Mouse (Mus musculus) inflammation-experienced regulatory T-cells, adult 6 months (primary cell): ENCODE measurements around the gene Slc43a1. TPM values are rescaled to one million over a fixed set of nuclear protein-coding genes. Genes with fewer than 3 reads are reported as not detected.
"Not testable (repeated sequence)": the region's sequence is repeated elsewhere in the genome, so short reads cannot be mapped to it uniquely, and the experiment has no call there.

Source experiments
- ATAC-seq: one replicate; pipeline ENCODE4 v1.8.0; 2017
- polyA plus RNA-seq, 3 experiments: library from polyadenylated mRNA; unstranded; fragments of 100-300 nt; shearing (Covaris generic); gene quantifications; one replicate each; pipeline ENCODE4 v1.2.1; 2017

The Slc43a1 gene
- polyA plus RNA-seq, result 1 to 10 TPM; 1.9 to 9.1 (median 5.9) TPM

- ATAC-seq, result no peak
Measured at GRCm38 (mm10) chr2:84838593-84838949, at the start of gene Slc43a1. Gene Slc43a1 (plus strand): TSS chr2:84838850.

GRCm38 (mm10) chr2:84790418-84790817 is 48.2 kb upstream of the Slc43a1 start:
- ATAC-seq, result no peak

DNA sequence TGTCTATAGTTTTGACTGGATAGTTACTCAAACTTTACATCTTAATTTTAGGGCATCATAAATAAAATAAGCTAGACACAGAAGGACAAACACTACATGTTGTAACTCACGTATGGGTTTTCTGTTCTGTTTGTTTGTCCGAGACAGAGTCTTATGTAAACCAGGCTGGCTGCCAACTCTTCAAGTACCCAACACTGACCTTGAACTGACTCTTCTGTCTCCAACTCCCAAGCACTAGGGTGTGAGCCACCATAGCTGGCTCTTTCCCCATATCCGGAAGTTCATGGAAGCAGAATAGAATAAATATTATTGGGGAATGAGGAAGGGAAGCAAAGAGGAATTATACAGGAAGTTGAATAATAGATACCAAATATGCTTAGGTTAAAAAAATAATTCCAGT is 46.1 kb upstream of the Slc43a1 start:
- ATAC-seq, result no peak

- no peak for ATAC-seq
Measured at GRCm38 (mm10) chr2:84793154-84793553, 45.5 kb upstream of the Slc43a1 start.

- no peak for ATAC-seq
Measured at GRCm38 (mm10) chr2:84793871-84794270, 44.8 kb upstream of the Slc43a1 start.

DNA sequence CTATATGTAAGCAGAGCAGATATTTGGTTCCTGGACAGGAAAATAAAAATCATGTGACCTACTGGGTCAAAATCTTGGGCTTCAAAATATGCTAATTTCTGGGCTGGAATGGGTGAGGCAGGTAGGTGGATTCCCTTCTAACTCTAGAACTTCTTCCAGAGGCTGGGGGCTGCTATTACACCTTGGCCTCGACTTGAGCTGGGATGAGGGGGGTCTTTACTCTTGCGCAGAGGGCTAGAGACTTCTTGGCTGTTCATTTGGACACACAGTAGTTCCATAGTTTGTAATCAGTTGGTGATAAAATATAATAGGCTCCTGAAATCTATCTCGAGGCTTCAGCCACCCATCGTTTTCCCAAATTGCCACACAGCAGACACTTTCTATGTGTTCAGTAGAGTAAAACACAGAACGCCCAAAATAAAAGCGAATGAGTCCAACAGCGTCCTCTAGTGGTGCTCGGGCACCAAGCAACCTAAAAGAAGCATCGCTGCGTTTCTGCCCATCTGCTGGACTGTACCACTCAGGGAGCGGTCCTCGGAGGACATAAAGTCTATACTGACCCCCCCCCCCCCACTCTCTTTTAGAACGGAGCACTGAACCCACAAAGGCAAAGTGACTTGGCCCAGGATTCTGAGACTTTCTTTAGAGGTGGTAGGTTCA is 40.7 kb upstream of the Slc43a1 start:
- peak; percentile 58 for ATAC-seq

- ATAC-seq, result peak; percentile 19
Measured at GRCm38 (mm10) chr2:84798493-84798921, 40.1 kb upstream of the Slc43a1 start, which contains the start of gene Ube2l6. Gene Ube2l6 (plus strand): TSS chr2:84798828.

- peak; percentile 89 for ATAC-seq
Measured at GRCm38 (mm10) chr2:84799041-84799561, 39.5 kb upstream of the Slc43a1 start.

DNA sequence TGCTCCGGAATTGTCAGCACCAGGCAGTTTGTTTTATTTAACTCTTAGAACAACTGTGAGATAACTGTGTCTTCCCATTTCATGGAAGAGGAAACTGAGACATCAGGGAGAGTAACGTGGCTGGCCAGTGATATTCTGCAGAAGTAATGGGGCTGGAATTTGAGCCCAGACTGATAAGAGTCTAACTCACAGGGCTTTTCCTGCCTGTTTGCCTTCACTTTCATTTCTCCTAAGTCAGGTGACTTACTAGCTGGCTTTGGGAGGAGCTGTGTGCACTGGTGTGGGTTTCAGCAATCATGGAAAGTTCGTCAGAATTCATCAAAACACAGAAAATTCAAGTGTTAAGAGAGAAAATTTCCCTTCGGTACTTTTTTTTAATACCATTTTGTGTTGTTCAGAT is 38.3 kb upstream of the Slc43a1 start:
- no peak for ATAC-seq

DNA sequence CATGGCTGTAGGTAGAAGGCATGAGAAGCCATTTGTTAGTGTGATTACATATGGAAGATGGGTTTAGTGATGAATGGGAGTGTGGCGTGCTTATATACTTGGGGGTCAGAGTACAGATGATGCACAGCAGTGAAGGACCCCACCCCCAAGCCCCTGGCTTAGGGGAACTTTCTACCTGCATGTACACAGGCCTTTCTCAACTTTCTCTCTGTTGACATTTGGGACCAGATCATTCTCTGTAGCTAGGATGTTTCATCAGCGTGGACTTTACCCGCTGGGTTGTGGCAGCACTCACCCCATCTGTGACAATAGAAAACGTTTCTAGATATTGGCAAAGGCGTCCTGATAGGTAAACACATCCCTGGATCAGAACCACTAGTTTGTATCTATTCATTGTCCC is 37.4 kb upstream of the Slc43a1 start:
- not testable (repeated sequence) for ATAC-seq

GRCm38 (mm10) chr2:84803963-84804362 is 34.7 kb upstream of the Slc43a1 start:
- ATAC-seq, result no peak

GRCm38 (mm10) chr2:84806546-84806945 is 32.1 kb upstream of the Slc43a1 start:
- no peak for ATAC-seq

- ATAC-seq, result no peak
Measured at GRCm38 (mm10) chr2:84809330-84809729, 29.3 kb upstream of the Slc43a1 start.

DNA sequence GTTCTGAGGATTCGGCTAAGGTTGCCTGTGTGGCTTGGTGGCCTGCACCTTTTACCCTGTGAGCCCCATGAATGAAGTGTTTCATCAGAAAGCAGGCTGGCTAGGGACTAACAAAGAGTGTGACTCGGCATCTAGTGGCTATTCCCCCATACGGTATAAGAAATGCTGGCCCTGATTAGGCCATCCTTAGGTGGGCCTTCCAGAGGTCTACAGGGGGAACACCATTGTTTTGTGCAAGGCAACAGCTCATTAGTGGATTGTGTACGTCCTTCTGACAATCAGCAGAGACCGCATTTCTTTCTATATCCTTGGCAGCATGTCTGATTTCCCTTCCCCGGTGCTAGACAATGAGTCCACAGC is 28.1 kb upstream of the Slc43a1 start:
- ATAC-seq, result no peak

DNA sequence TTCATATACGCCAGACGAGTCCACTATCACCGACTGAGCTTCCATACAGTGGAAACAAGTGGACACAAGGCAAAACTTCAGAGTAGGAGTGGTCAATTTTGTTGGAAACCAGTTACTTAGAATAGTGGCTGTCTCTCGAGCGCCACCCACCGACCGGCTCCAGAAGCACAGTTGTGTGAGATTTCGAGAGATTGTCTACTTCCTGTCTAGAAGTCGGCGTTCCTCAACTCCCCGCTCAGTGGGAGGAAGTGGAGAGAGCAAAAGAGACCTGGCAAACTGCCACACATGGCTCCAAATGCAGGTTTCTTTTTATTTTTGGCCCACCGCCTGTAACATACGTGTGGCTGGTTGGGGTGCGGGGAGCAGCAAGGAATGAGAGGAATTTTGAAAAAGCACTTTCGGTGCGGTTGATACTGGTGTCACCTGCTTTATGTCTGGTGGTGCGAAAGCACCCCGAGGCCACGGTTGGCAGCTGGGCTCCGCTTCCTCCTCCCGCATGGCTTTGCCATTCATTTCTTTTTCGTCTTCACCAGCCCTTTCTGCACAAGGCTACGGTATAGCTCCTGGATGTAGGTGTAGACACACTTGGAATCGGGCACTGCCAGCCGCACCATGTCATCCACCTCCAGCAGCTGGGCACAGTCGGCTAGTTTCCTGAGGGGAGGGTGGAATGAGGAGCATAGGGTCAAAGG is 27.6 kb upstream of the Slc43a1 start:
- peak; percentile 95 for ATAC-seq

DNA sequence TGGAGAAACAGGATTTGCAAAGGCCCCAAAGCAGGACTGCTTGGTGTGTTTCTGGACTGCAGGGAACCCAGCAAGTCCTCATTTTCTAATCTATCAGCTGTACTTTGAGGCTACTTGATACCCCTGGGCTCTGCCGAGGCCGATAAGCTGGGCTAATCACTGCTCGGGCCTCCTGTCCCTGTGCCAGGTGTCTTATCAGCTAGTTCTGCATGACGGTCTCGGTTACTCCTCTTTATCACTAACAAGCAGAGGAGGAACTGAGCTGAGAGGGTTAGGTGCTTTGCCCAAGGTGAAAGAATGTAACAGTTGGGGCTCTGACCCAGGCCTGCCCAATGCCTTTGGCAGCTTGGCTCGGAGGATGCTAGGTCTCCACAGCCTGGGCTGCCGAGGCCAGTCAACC is 26.8 kb upstream of the Slc43a1 start:
- ATAC-seq, result no peak

DNA sequence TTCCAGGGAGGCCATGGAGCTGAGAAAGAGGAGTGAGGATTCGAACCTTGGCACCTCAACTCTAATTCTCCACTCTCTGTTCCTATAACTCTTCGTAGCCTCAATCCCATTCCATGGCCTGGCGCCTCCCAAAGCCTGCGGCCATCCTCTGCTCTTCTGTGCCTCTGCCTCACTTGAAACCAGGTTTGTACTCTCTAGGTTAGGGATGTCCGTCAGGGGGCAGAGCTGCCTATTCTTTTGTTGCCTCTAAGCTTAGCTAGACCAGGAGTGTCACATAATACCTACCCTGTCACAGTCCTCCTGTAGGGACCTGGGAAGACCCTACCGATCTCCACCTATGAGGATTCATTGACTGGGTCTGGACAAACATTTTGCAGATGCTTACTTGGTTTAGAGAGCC is 26.0 kb upstream of the Slc43a1 start:
- ATAC-seq, result no peak

GRCm38 (mm10) chr2:84819861-84820260 is 18.8 kb upstream of the Slc43a1 start:
- ATAC-seq, result no peak

DNA sequence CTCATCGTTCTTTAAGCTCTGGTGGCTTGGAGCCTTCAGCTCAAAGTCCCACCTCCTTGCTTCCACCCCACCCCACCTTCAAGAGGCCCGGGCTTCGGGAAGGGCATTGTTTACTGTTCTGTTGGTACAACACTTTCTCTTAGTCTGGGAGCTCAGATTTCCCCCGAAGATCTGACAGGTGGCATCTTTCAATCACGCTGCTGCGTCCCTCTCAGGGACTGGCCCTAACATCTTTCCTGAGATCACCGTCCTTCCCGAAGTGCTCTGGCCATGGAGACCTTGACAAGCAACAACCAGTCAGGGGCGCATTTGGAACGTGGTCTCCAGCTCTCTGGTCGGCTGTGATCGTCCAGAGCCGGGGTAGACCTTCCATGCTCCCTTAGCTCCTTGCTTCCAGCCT is 16.1 kb upstream of the Slc43a1 start, which contains the start of gene Smtnl1:
TSS of gene Smtnl1 (minus strand) at position 101 of the 400 bp plus-strand sequence.
- ATAC-seq, result no peak

GRCm38 (mm10) chr2:84823237-84823636 is 15.4 kb upstream of the Slc43a1 start:
- ATAC-seq, result no peak

- peak; percentile 87 for ATAC-seq
Measured at GRCm38 (mm10) chr2:84826488-84827282, 12.0 kb upstream of the Slc43a1 start, which contains the start of gene Timm10. Gene Timm10 (plus strand): TSS chr2:84826997.

DNA sequence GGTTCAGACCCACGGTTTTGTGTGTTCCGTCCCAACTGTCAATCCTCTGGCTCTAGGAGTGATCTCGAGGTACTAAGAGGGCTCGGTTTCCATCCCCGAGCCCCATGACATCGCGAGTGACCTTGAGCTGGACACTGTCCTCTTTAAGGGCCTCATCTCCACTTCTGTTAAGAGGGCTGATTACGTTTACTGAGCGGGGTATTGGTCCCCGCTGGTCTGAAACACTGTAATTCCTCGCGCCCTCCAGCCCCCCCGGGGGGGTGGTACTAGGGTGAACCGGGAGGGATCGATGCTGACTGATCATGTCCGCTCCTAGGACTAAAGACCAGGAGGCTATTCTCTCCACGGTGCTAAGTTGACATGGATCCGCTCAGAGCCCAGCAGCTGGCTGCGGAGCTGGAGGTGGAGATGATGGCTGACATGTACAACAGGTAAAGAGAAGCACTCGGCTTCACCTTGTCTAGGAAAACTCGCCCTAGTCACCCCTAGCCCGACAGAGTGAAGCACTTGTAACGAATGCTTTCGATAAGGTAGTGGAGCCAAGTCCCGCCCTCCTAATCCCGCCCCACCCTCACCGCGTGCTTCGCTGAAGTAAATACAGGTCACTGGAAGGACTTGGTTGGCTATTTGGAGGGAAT is 11.2 kb upstream of the Slc43a1 start:
- no peak for ATAC-seq
